Mouse (Mus musculus) embryonic facial prominence, embryonic 13.5 days (tissue): Measurements from ENCODE around the gene Senp8. TPM values are rescaled to one million over a fixed set of nuclear protein-coding genes. Genes with fewer than 3 reads are reported as not detected.
A peak's percentile ranks its signal among the peaks of the same experiment; 100 is the strongest.
"Not testable (repeated sequence)": the region's sequence is repeated elsewhere in the genome, so short reads cannot be mapped to it uniquely, and the experiment has no call there.

ENCODE experiments used
- ATAC-seq: fragments of 200-750 bp; cut with Nextera tagmentation; 2 replicates; pipeline ENCODE4 v1.8.0; 2017; ENCODE audit warnings: low read depth; ENCODE audit not compliant: insufficient number of reproducible peaks, insufficient read depth, low FRiP score, low TSS enrichment
- H3K27ac ChIP-seq: fragments of 300-500 bp; sonication (generic); 2 replicates; pipeline ENCODE4 v1.5.1; 2015; ENCODE audit warnings: moderate library complexity, mild to moderate bottlenecking, inconsistent platforms
- H3K27me3 ChIP-seq: fragments of 300-500 bp; sonication (generic); 2 replicates; pipeline ENCODE4 v1.6.1; 2015; ENCODE audit warnings: mild to moderate bottlenecking, inconsistent platforms
- H3K36me3 ChIP-seq: fragments of 300-500 bp; sonication (generic); 2 replicates; pipeline ENCODE4 v1.6.1; 2015; ENCODE audit warnings: mild to moderate bottlenecking, inconsistent platforms
- H3K4me1 ChIP-seq: fragments of 300-500 bp; sonication (generic); 2 replicates; pipeline ENCODE4 v1.6.1; 2015; ENCODE audit warnings: inconsistent platforms
- H3K4me2 ChIP-seq: fragments of 300-500 bp; sonication (generic); 2 replicates; pipeline ENCODE4 v1.6.1; 2015; ENCODE audit warnings: moderate library complexity, mild to moderate bottlenecking, inconsistent platforms
- H3K4me3 ChIP-seq: fragments of 300-500 bp; sonication (generic); 2 replicates; pipeline ENCODE4 v1.5.1; 2015; ENCODE audit warnings: mild to moderate bottlenecking, inconsistent platforms
- H3K9ac ChIP-seq: fragments of 300-500 bp; sonication (generic); 2 replicates; pipeline ENCODE4 v1.6.1; 2015; ENCODE audit warnings: mild to moderate bottlenecking, inconsistent platforms
- H3K9me3 ChIP-seq: fragments of 300-500 bp; sonication (generic); 2 replicates; pipeline ENCODE4 v1.6.1; 2016; ENCODE audit warnings: inconsistent platforms
- WGBS: fragments of 180-500 bp; shearing (Covaris S2); methylation state at CpG from one replicate; pipeline ENCODE4 v1.1.7; 2015; ENCODE audit warnings: mixed read lengths; 5-methylcytosine and 5-hydroxymethylcytosine counted together
- polyA plus RNA-seq: library from polyadenylated mRNA; unstranded; fragments of >200 nt; fragmentation: Nextera tagmentation; extraction: Ambion mirVana; gene quantifications from 2 replicates; pipeline ENCODE4 v1.2.1, GENCODE M21; 2015

Gene Senp8
- 11.4 TPM in 2 replicates for polyA plus RNA-seq

DNA sequence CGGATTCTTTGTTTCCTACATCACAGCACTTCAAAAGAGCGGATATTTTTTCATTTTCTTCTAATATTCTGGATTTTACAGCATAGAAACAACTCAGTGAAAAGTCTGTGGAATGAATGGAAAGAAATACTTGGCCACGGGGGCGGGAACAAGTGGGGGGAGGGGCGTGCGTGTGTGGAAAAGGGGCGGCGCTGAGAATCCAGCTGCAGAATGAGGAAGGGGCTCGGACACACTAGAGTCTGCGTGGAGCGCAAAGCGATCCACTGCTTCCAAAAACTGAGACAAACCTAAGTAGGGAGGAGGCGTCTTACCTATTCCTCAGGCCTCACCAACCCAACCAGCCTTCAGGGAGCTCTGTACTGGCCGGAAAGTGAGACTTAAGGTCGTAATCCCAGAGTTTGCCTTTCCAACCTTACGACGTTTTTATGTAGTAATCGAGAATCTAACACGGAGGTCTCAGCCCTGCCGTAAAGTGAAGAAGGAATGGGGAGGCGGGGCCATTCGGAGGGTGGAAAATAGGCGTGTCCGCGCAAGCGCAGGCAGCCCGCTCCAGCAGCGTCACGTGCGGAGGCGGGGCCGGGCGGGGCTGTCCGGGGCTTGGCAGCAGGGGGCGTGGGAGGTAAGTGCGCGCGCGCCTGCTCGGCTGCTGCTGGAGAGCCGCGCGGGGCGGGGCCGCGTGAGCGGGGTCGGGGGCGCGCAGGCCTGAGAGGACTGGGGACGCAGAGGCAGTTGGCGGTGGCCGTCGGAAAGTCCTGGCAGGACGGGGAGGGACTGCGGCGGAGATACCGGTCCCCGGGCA lies at the start of gene Senp8, which contains the start of gene Myo9a:
Gene Senp8, minus strand, starts transcription at position 444 of the 799 bp plus-strand sequence.
Gene Myo9a, plus strand, starts transcription at position 630 of the 799 bp plus-strand sequence.
- ATAC-seq = peak; percentile 98
- H3K4me1 ChIP-seq = peaks cover 7% of the 10 kb centered on the region; the same call in 1 of the 2 replicates
- peak within 1 kb of the TSS; percentile 91 for H3K4me3 ChIP-seq
- H3K27ac ChIP-seq = peak within 1 kb of the TSS; percentile 96
- under 1% methylated on average over 59 of the region's 59 CpGs for WGBS
- peak within 1 kb of the TSS; percentile 77 for H3K4me2 ChIP-seq
- H3K9me3 ChIP-seq = no peaks in the 10 kb centered on the region
- no peaks in the 10 kb centered on the region for H3K36me3 ChIP-seq
- no peaks in the 10 kb centered on the region for H3K27me3 ChIP-seq
- H3K9ac ChIP-seq = peak within 1 kb of the TSS; percentile 87

DNA sequence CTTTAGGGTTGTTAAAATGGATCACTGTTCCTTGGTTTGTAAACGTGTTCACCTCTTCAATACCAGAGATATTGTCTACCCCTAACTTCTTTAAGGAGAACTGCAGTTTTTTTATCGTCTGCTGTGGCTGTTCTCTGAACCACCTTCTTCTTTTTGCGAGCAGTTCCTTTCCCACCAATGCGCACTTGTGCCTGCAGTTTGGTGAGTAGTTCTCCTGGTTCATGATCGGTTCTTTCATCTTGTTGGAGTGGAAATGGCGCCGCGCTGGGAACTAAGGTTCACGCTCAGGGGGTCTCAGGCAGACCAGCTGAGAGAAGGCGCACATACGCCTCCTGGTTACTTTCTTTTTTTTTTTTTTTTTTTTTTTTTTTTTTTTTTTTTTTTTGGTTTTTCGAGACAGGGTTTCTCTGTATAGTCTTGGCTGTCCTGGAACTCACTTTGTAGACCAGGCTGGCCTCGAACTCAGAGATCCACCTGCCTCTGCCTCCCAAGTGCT lies 16.5 kb upstream of the Senp8 start:
- not testable (repeated sequence) for H3K4me2 ChIP-seq, H3K9ac ChIP-seq, ATAC-seq, H3K27ac ChIP-seq, H3K27me3 ChIP-seq, H3K4me3 ChIP-seq, H3K36me3 ChIP-seq, H3K9me3 ChIP-seq, H3K4me1 ChIP-seq
- 90% methylated on average over 12 of the region's 13 CpGs for WGBS

DNA sequence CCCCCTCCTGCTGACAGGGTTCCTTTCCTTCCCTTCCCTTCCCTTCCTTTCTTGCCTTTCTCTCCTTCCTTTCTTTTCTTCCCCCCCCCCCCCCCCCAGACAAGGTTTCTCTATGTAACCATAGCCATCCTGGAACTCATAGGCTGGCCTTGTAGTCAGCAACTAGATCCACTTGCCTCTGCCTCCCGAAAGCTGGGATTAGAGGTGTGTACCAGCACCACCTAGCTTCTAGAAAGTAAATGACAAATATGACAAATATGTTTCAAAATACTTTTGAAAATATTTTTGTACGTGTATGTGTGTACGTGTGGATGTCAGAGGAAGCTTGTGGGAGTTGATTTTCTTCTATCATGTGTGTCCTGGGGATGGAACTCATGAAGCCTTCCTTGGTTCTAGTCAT lies 10.0 kb upstream of the Senp8 start:
- Histone ChIP-seq H3K4me1 (no peaks in the 10 kb centered on the region), H3K27me3 (no peaks in the 10 kb centered on the region), H3K36me3 (no peaks in the 10 kb centered on the region), H3K9ac (no peak overlapping the region), H3K4me2 (no peak overlapping the region), H3K9me3 (no peaks in the 10 kb centered on the region), H3K27ac (no peak overlapping the region), H3K4me3 (no peak overlapping the region)
- ATAC-seq = no peak
- 71% methylated on average over 3 of the region's 3 CpGs for WGBS

DNA sequence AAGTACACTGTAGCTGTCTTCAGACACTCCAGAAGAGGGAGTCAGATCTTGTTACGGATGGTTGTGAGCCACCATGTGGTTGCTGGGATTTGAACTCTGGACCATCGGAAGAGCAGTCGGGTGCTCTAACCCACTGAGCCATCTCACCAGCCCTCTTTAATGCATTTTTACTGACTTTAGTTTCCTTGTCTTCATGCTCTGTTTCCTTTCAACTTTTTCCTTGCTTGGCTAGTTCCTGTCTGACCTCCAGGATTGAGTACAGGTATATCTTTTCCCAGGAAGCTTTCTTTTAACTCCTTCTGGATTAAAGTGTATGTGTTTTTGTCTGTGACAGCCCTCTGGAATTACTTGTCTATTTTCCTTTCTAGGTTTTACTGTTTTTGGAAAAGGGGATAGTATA lies 6.5 kb upstream of the Senp8 start:
- H3K27me3 ChIP-seq, H3K9me3 ChIP-seq, H3K4me1 ChIP-seq, ATAC-seq, H3K4me2 ChIP-seq, H3K4me3 ChIP-seq, H3K27ac ChIP-seq, H3K36me3 ChIP-seq, H3K9ac ChIP-seq: not testable (repeated sequence)
- WGBS = 93% methylated on average over 3 of the region's 3 CpGs

DNA sequence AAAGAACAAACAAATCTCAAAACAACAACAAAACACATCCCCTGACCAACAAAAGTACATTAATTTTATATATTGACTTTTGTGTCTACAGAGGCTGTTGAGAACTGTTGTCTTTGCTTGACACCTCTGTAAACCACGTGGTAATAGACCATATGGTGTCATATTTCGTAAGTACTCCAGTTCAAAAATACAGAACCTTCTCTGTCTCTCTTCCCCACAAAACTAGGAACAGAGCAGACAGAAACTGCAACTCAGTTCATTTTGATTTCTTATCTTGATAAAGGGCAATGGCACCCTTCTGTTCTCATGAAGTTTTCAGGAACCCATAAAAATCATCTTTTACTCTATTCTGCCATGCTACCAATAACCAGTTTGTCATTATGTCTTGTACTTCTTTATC lies 4.7 kb upstream of the Senp8 start:
- Histone ChIP-seq H3K9me3 (no peaks in the 10 kb centered on the region), H3K27me3 (no peaks in the 10 kb centered on the region), H3K4me3 (no peak overlapping the region), H3K4me1 (peaks cover 4% of the 10 kb centered on the region; the same call in 1 of the 2 replicates), H3K27ac (no peak overlapping the region), H3K36me3 (no peaks in the 10 kb centered on the region), H3K9ac (no peak overlapping the region), H3K4me2 (no peak overlapping the region)
- 51% methylated on average over 2 of the region's 2 CpGs for WGBS
- no peak for ATAC-seq

GRCm38 (mm10) chr9:59751966-59752365 lies 1.5 kb upstream of the Senp8 start:
- peak overlapping the region; percentile 87 for H3K9ac ChIP-seq
- H3K9me3 ChIP-seq = no peaks in the 10 kb centered on the region
- WGBS = 6% methylated on average over 2 of the region's 2 CpGs
- peak overlapping the region; percentile 77 for H3K4me2 ChIP-seq
- no peak overlapping the region; the same call in 1 of the 2 replicates for H3K27ac ChIP-seq
- peak overlapping the region; percentile 91 for H3K4me3 ChIP-seq
- no peaks in the 10 kb centered on the region for H3K27me3 ChIP-seq
- no peaks in the 10 kb centered on the region for H3K36me3 ChIP-seq
- peaks cover 7% of the 10 kb centered on the region; the same call in 1 of the 2 replicates for H3K4me1 ChIP-seq
- no peak for ATAC-seq

DNA sequence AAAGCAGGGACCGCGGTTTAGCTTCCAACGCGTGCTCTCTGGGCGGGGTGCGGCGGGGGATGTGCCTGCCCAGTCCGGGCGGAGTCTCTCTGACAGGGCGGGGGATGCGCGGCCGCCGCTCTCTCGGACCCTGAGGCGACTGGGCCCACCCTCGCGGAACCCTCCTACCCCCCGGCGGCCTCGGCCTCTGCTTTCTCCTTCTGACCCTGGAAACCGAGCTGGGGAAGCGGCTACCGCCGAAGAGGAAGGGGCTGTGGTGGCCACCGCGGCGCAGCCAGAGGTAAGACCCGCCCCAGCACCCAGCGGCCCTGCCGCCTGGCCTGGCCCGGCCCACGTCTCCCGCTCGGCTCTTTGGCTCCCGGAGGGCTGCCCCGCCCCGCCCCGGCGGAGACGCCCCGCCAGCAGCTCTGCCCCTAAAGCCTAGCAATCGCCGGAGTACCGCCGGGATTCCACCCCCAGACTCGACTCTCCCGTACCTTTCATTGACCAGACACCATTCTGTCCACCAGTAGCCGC lies 614 bp upstream of the Senp8 start:
- Histone ChIP-seq H3K4me2 (peak overlapping the region; percentile 77), H3K9ac (peak overlapping the region; percentile 87), H3K9me3 (no peaks in the 10 kb centered on the region), H3K27ac (peak overlapping the region; percentile 96), H3K36me3 (no peaks in the 10 kb centered on the region), H3K27me3 (no peaks in the 10 kb centered on the region), H3K4me1 (peaks cover 7% of the 10 kb centered on the region; the same call in 1 of the 2 replicates), H3K4me3 (peak overlapping the region; percentile 91)
- ATAC-seq = peak; percentile 92
- under 1% methylated on average over 37 of the region's 49 CpGs for WGBS

GRCm38 (mm10) chr9:59749581-59750265 lies 787 bp downstream of the Senp8 start:
- Histone ChIP-seq H3K4me2 (peak overlapping the region; percentile 70), H3K9ac (peak overlapping the region; percentile 69), H3K4me1 (peaks cover 7% of the 10 kb centered on the region; the same call in 1 of the 2 replicates), H3K36me3 (no peaks in the 10 kb centered on the region), H3K27ac (peak overlapping the region; percentile 96), H3K4me3 (peak overlapping the region; percentile 91), H3K9me3 (no peaks in the 10 kb centered on the region), H3K27me3 (no peaks in the 10 kb centered on the region)
- 29% methylated on average over 12 of the region's 12 CpGs for WGBS
- ATAC-seq = no peak

- WGBS = 88% methylated on average over 11 of the region's 11 CpGs
- Histone ChIP-seq H3K4me3 (no peak overlapping the region), H3K4me1 (peaks cover 7% of the 10 kb centered on the region; the same call in 1 of the 2 replicates), H3K27ac (no peak overlapping the region), H3K4me2 (no peak overlapping the region), H3K36me3 (peaks cover under 1% of the 10 kb centered on the region; the same call in 1 of the 2 replicates), H3K27me3 (no peaks in the 10 kb centered on the region), H3K9me3 (no peaks in the 10 kb centered on the region), H3K9ac (no peak overlapping the region)
- no peak for ATAC-seq
Measured at GRCm38 (mm10) chr9:59748969-59749368, 1.5 kb downstream of the Senp8 start.

- ATAC-seq = no peak
- no peak overlapping the region for H3K4me3 ChIP-seq
- H3K9ac ChIP-seq = no peak overlapping the region
- H3K36me3 ChIP-seq = peaks cover 5% of the 10 kb centered on the region; the same call in 1 of the 2 replicates
- H3K4me1 ChIP-seq = peaks cover 7% of the 10 kb centered on the region; the same call in 1 of the 2 replicates
- H3K27ac ChIP-seq = no peak overlapping the region
- H3K4me2 ChIP-seq = no peak overlapping the region
- H3K27me3 ChIP-seq = no peaks in the 10 kb centered on the region
- no peaks in the 10 kb centered on the region for H3K9me3 ChIP-seq
- 88% methylated on average over 2 of the region's 2 CpGs for WGBS
Measured at GRCm38 (mm10) chr9:59748387-59748786, 2.1 kb downstream of the Senp8 start.

DNA sequence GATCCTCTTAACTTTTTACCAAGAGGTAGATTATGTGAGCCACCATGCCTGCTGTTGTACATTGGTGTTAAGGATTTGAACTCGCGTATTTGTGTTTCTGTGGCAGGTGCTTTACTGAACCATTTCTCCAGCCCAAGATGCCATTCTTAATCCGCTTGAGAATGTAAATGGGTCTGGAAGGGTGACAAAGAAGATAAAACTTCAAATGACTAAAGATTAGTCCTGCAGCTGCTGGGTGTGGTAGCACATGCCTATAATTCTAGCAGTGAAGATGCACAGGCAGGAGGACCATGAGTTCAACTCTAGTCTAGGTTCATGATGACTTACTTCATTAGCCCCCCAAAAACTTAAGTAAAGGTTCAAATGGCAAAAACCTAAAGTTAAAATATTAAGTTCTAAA lies 6.6 kb downstream of the Senp8 start:
- no peak for ATAC-seq
- no peak overlapping the region for H3K9ac ChIP-seq
- H3K27me3 ChIP-seq = no peaks in the 10 kb centered on the region
- H3K36me3 ChIP-seq = peaks cover 5% of the 10 kb centered on the region; the same call in 1 of the 2 replicates
- no peak overlapping the region for H3K4me2 ChIP-seq
- no peaks in the 10 kb centered on the region for H3K9me3 ChIP-seq
- 93% methylated on average over 3 of the region's 3 CpGs for WGBS
- no peak overlapping the region for H3K27ac ChIP-seq
- H3K4me1 ChIP-seq = no peaks in the 10 kb centered on the region
- no peak overlapping the region for H3K4me3 ChIP-seq
